Mouse (Mus musculus) limb, embryonic 14.5 days (tissue): ENCODE measurements at regions not wholly inside any gene's neighbourhood (a gene's known extent, or its start where the extent isn't known, plus 50 kb on each side); places are given as distances from the start of the nearest gene placed in this dataset.

Experiments used
- ATAC-seq: fragments of 200-750 bp; cut with Nextera tagmentation; 2 replicates; pipeline ENCODE4 v1.8.0; 2017; ENCODE audit warnings: low read depth, moderate number of reproducible peaks, moderate TSS enrichment; ENCODE audit not compliant: low FRiP score
- DNase-seq: peaks from one replicate; pipeline ENCODE4 v3.0.0-alpha.2; 2015; ENCODE audit warnings: low spot score
- H3K27ac ChIP-seq: fragments of 300-500 bp; sonication (generic); replicated peaks from 2 replicates; pipeline ENCODE4 v1.5.1; 2014; ENCODE audit warnings: low read depth, mild to moderate bottlenecking, low read length, moderate library complexity, mixed read lengths
- H3K27me3 ChIP-seq: fragments of 300-500 bp; sonication (generic); 2 replicates; pipeline ENCODE4 v1.6.1; 2014; ENCODE audit warnings: low read length, mixed read lengths; ENCODE audit not compliant: control insufficient read depth, insufficient read depth
- H3K36me3 ChIP-seq: fragments of 300-500 bp; sonication (generic); 2 replicates; pipeline ENCODE4 v1.6.1; 2014; ENCODE audit warnings: mild to moderate bottlenecking, low read length, moderate library complexity, mixed read lengths; ENCODE audit not compliant: control insufficient read depth, insufficient read depth
- H3K4me1 ChIP-seq: fragments of 300-500 bp; sonication (generic); 2 replicates; pipeline ENCODE4 v1.6.1; 2014; ENCODE audit warnings: antibody characterized with exemption, low read length, mixed read lengths; ENCODE audit not compliant: control insufficient read depth, insufficient read depth
- H3K4me2 ChIP-seq: fragments of 300-500 bp; sonication (generic); replicated peaks from 2 replicates; pipeline ENCODE4 v1.6.1; 2014; ENCODE audit warnings: low read depth, mild to moderate bottlenecking, low read length, moderate library complexity; ENCODE audit not compliant: severe bottlenecking
- H3K4me3 ChIP-seq: fragments of 300-500 bp; sonication (generic); replicated peaks from 2 replicates; pipeline ENCODE4 v1.5.1; 2014; ENCODE audit warnings: low read length
- H3K9ac ChIP-seq: fragments of 300-500 bp; sonication (generic); 2 replicates; pipeline ENCODE4 v1.6.1; 2014; ENCODE audit warnings: mild to moderate bottlenecking, low read depth, low read length, moderate library complexity; ENCODE audit not compliant: severe bottlenecking
- H3K9me3 ChIP-seq: fragments of 300-500 bp; sonication (generic); 2 replicates; pipeline ENCODE4 v1.6.1; 2016; ENCODE audit warnings: low read length; ENCODE audit not compliant: control insufficient read depth
- POLR2A ChIP-seq: fragments of 200-500 bp; IDR thresholded peaks from 2 replicates; pipeline ENCODE4 v1.8.0; 2012; ENCODE audit warnings: inconsistent platforms, mild to moderate bottlenecking, moderate library complexity, borderline replicate concordance; ENCODE audit not compliant: insufficient read depth, insufficient read length; ENCODE audit errors: extremely low read depth
- WGBS: fragments of 180-500 bp; shearing (Covaris S2); extraction: QIAGEN DNeasy Blood & Tissue Kit; methylation state at CpG from one replicate; pipeline ENCODE4 v1.1.7; 2014; 5-methylcytosine and 5-hydroxymethylcytosine counted together

DNA sequence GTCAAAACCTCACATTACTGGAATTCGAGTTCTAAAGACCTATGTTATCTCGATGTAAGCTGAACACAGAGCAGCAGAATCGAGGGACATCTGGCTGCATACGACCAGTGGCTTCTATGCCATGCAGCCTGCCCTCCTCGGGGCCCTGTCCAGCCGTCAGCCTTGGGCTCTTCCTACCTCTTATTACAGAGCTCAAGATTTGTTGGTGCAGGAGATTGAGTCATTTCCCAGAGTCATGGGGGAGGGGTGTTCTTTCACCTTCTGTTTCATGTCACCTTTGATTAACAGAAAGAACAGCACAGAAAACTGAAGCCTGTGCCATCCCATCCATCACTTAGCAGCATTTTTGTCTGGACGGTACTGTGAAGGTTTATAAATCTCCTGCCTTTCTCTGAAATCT, 52.1 kb downstream of the Sst start:
- Histone ChIP-seq H3K4me3 (no peak overlapping the region), H3K9me3 (no peaks in the 10 kb centered on the region), H3K36me3 (no peaks in the 10 kb centered on the region), H3K27me3 (no peaks in the 10 kb centered on the region), H3K9ac (no peak overlapping the region), H3K4me1 (no peaks in the 10 kb centered on the region), H3K4me2 (no peak overlapping the region), H3K27ac (no peak overlapping the region)
- WGBS = 28% methylated on average over 7 of the region's 7 CpGs
- ATAC-seq (no peak), DNase-seq (no peak)
- TF ChIP-seq POLR2A = no peak

DNA sequence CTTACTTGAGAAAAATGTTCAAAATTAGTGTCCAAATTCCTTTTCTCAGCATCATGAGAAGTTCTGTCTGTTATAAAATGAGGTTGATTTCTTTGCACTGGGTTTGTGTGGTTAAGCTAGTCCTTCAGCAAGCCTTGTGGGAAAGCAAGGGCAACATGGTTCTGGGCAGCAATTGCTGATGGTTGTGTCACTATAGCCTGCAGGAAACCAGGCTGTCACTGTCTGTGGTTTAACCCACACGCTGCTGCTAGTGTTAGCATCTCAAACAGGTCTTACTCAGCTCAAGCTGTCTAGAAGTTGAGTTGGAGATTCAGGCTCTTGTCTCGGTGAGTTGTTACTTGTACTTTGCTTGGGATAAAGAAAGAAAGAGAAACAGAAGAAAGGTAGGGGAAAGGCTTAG, 52.6 kb downstream of the Sst start:
- H3K27me3 ChIP-seq = no peaks in the 10 kb centered on the region
- TF ChIP-seq POLR2A = no peak
- H3K4me2 ChIP-seq = no peak overlapping the region
- no peaks in the 10 kb centered on the region for H3K36me3 ChIP-seq
- WGBS = 79% methylated on average over 2 of the region's 2 CpGs
- no peak overlapping the region for H3K4me3 ChIP-seq
- no peak overlapping the region for H3K9ac ChIP-seq
- H3K4me1 ChIP-seq = no peaks in the 10 kb centered on the region
- no peak for DNase-seq
- H3K27ac ChIP-seq = no peak overlapping the region
- H3K9me3 ChIP-seq = no peaks in the 10 kb centered on the region
- no peak for ATAC-seq

DNA sequence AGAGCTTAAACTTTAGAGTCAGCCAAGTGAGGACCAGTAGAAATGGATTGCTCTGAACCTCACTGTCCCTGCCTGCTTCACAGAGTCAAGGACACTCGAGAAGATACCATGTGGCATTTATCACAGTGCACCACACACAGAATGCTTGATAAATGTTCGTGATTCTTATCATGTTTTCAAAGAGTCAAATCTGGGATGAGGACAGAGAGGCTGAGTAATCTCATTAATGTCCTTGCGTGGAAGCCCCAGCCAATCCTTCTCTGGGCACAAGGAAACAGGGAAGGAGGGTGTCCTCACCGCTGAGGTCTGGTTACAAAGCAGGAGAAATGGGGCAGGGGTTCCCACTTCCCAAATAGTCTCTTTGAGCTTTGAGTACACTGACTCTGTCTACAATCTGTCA, 55.8 kb downstream of the Sst start:
- no peak for TF ChIP-seq POLR2A
- no peak overlapping the region for H3K27ac ChIP-seq
- H3K4me2 ChIP-seq = no peak overlapping the region
- no peak for ATAC-seq
- H3K36me3 ChIP-seq = no peaks in the 10 kb centered on the region
- no peaks in the 10 kb centered on the region for H3K4me1 ChIP-seq
- WGBS = 74% methylated on average over 4 of the region's 4 CpGs
- no peaks in the 10 kb centered on the region for H3K27me3 ChIP-seq
- no peak overlapping the region for H3K9ac ChIP-seq
- no peak for DNase-seq
- no peak overlapping the region for H3K4me3 ChIP-seq
- H3K9me3 ChIP-seq = no peaks in the 10 kb centered on the region

DNA sequence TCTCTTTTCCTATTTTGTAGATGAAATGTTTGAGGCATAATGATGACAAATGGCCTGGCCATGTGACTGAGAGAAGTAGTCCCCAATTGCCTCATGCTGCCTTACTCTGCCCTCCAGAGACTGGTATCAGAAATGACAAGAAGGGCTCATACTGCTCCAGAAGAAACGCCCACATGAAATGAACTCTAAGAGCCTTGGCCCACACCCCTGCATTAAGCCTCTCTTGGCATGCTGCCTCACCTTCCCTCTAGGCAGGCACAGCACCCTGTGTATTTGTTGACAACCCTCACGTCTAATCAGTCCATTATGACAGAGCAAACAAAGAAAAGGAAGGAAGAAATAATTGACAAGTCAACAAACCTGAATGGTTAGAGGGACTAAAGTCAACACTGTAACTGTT, 57.2 kb downstream of the Sst start:
- no peak overlapping the region for H3K4me3 ChIP-seq
- DNase-seq = no peak
- ATAC-seq = no peak
- H3K36me3 ChIP-seq = no peaks in the 10 kb centered on the region
- no peak overlapping the region for H3K9ac ChIP-seq
- H3K9me3 ChIP-seq = peaks cover 6% of the 10 kb centered on the region; the same call in 1 of the 2 replicates
- no peak overlapping the region for H3K4me2 ChIP-seq
- no peak overlapping the region for H3K27ac ChIP-seq
- H3K4me1 ChIP-seq = no peaks in the 10 kb centered on the region
- TF ChIP-seq POLR2A = no peak
- WGBS = 76% methylated on average over 2 of the region's 2 CpGs
- H3K27me3 ChIP-seq = no peaks in the 10 kb centered on the region

- no peak for DNase-seq
These were observed 57.7 kb downstream of the Sst start for GRCm38 (mm10) chr16:23833042-23833423.

DNA sequence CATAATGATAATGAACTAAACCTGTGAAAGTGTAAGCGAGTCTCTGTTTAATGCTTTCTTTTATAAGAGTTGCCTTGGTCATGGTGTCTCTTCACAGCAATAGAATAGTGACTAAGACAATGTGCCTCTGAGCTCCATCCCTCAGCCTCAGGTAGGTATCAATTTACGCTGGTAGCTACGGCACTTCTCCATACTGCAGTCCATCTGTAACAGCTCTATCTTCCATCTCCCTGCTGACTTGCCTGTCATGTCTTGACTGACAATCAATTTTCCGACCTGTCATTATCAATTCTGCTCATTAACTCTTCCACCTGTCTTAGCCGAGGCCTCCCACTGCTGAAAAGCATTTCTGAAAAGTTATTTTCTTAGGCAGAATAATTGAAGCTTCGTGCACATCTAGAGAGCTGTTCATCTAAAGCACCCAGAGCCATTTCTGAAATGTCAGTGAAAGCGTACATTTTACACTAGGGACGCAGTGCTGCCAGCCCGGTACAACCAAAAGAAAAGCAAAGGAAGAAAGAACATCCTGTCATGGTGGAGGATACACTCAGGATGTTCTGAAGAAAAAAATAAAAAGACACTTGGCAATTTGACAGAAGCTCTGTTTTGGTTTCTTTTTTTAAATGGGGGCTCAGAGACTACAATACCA, 58.2 kb downstream of the Sst start:
- 79% methylated on average over 9 of the region's 9 CpGs for WGBS
- no peaks in the 10 kb centered on the region for H3K36me3 ChIP-seq
- H3K4me2 ChIP-seq = no peak overlapping the region
- H3K9ac ChIP-seq = no peak overlapping the region
- H3K4me1 ChIP-seq = no peaks in the 10 kb centered on the region
- no peak overlapping the region for H3K27ac ChIP-seq
- ATAC-seq (no peak), DNase-seq (no peak)
- no peaks in the 10 kb centered on the region for H3K27me3 ChIP-seq
- peaks cover 6% of the 10 kb centered on the region; the same call in 1 of the 2 replicates for H3K9me3 ChIP-seq
- no peak overlapping the region for H3K4me3 ChIP-seq
- no peak for TF ChIP-seq POLR2A

More at GRCm38 (mm10) chr16:23833042-23833423, 57.7 kb downstream of the Sst start:
- Histone ChIP-seq H3K36me3 (no peaks in the 10 kb centered on the region), H3K4me2 (no peak overlapping the region), H3K27me3 (no peaks in the 10 kb centered on the region), H3K9me3 (peaks cover 6% of the 10 kb centered on the region; the same call in 1 of the 2 replicates), H3K9ac (no peak overlapping the region), H3K4me1 (no peaks in the 10 kb centered on the region), H3K27ac (no peak overlapping the region), H3K4me3 (no peak overlapping the region)
- ATAC-seq = no peak
- 72% methylated on average over 2 of the region's 2 CpGs for WGBS
- no peak for TF ChIP-seq POLR2A
